Mouse (Mus musculus) small intestine, adult 2 months (tissue): Measurements from ENCODE around the gene Tspan14.

ENCODE experiments used
- CTCF ChIP-seq: fragments of 200-500 bp; IDR thresholded peaks from 2 replicates; pipeline ENCODE4 v1.5.1; 2012; ENCODE audit warnings: low read depth, mild to moderate bottlenecking, control low read depth, inconsistent platforms, low read length, moderate library complexity, mixed read lengths; ENCODE audit not compliant: insufficient replicate concordance, insufficient read length; ENCODE audit errors: extremely low read depth
- POLR2A ChIP-seq: fragments of 200-500 bp; IDR thresholded peaks from 2 replicates; pipeline ENCODE4 v1.6.1; 2012; ENCODE audit warnings: low read depth, mild to moderate bottlenecking, control low read depth, inconsistent platforms, low read length, moderate library complexity

GRCm38 (mm10) chr14:41013143-41013542, 46.5 kb upstream of the Tspan14 start:
- no peak for TF ChIP-seq POLR2A
- TF ChIP-seq CTCF, result peak; percentile 6; the same call in 1 of the 2 replicates
